Mouse (Mus musculus) ES-E14 (cell line): ENCODE results near the gene Cadps2. TPM values are rescaled to one million over a fixed set of nuclear protein-coding genes. Genes with fewer than 3 reads are reported as not detected.

Source experiments
- DNase-seq: peaks from one replicate; pipeline ENCODE4 v3.0.0-alpha.2; 2013; ENCODE audit warnings: low read depth, low spot score
- H3K27ac ChIP-seq: 2 replicates; pipeline ENCODE4 v1.5.1; 2012; ENCODE audit warnings: low read depth, mild to moderate bottlenecking, low read length, moderate library complexity, mixed read lengths; ENCODE audit not compliant: poor library complexity, insufficient read depth, severe bottlenecking
- H3K36me3 ChIP-seq: 2 replicates; pipeline ENCODE4 v1.6.1; 2012; ENCODE audit warnings: mild to moderate bottlenecking, low read length, moderate library complexity, mixed read lengths; ENCODE audit not compliant: control insufficient read depth, poor library complexity, insufficient read depth, severe bottlenecking
- H3K4me1 ChIP-seq, 2 experiments: fragments of 150-350 bp in 1 of 2; sonication (generic) in 1 of 2; 2 replicates each; pipeline ENCODE4 v1.6.1; 2012; ENCODE audit warnings: low read length in 2 of 2, mild to moderate bottlenecking in 1 of 2, mixed read lengths in 1 of 2; ENCODE audit not compliant: control insufficient read depth in 2 of 2, insufficient read depth in 2 of 2, poor library complexity in 1 of 2
- H3K4me3 ChIP-seq, 2 experiments: fragments of 150-350 bp in 1 of 2; sonication (generic) in 1 of 2; 2 replicates each; pipeline ENCODE4 v1.5.1; 2012; ENCODE audit warnings: low read length in 2 of 2, low read depth in 1 of 2, mild to moderate bottlenecking in 1 of 2, mixed read lengths in 1 of 2; ENCODE audit not compliant: insufficient read depth in 1 of 2, poor library complexity in 1 of 2, severe bottlenecking in 1 of 2
- H3K9ac ChIP-seq: 2 replicates; pipeline ENCODE4 v1.6.1; 2012; ENCODE audit warnings: low read depth, mild to moderate bottlenecking, low read length, mixed read lengths; ENCODE audit not compliant: poor library complexity, insufficient read depth, severe bottlenecking
- H3K9me3 ChIP-seq: fragments of 150-350 bp; sonication (generic); 2 replicates; pipeline ENCODE4 v1.6.1; 2012; ENCODE audit warnings: low read depth, mild to moderate bottlenecking, low read length; ENCODE audit not compliant: control insufficient read depth, insufficient read depth
- CHD2 ChIP-seq: IDR thresholded peaks from 2 replicates; pipeline ENCODE4 v1.6.1; 2014; ENCODE audit warnings: mild to moderate bottlenecking, low read depth, low read length, inconsistent platforms
- HCFC1 ChIP-seq: IDR thresholded peaks from 2 replicates; pipeline ENCODE4 v1.6.1; 2012; ENCODE audit warnings: low read length, inconsistent platforms, borderline replicate concordance; ENCODE audit not compliant: insufficient read depth
- MAFK ChIP-seq: IDR thresholded peaks from 2 replicates; pipeline ENCODE4 v1.6.1; 2014; ENCODE audit warnings: mild to moderate bottlenecking, low read depth, low read length, inconsistent platforms; ENCODE audit not compliant: insufficient read depth
- ZC3H11A ChIP-seq: IDR thresholded peaks from 2 replicates; pipeline ENCODE4 v1.6.1; 2012; ENCODE audit warnings: low read depth, mild to moderate bottlenecking, inconsistent platforms, low read length, borderline replicate concordance
- ZNF384 ChIP-seq: IDR thresholded peaks from 2 replicates; pipeline ENCODE4 v1.6.1; 2012; ENCODE audit warnings: low read depth, low read length, inconsistent platforms
- in situ Hi-C, 2 experiments: fragments of 600-800 bp; cut with MboI; formaldehyde crosslinking; loops; one replicate each; pipeline ENCODE4 v1.15.1; 2025; ENCODE audit warnings: low sequenced_read_pairs in 2 of 2, inconsistent platforms in 1 of 2; ENCODE audit not compliant: unreplicated experiment in 2 of 2
- total RNA-seq: library from RNA; depleted of rRNA; stranded (reverse); fragments of 300-350 nt; gene quantifications from 2 replicates; pipeline ENCODE4 v1.2.3, GENCODE M21; 2012

Gene Cadps2
- total RNA-seq, 1 experiment, result 0.36 TPM

GRCm38 (mm10) chr6:23337411-23338063 lies 501.7 kb downstream of the Cadps2 start:
- in situ Hi-C loops, result no loop called here

GRCm38 (mm10) chr6:23314945-23315344 lies 524.3 kb downstream of the Cadps2 start:
- TF ChIP-seq MAFK (no peak), HCFC1 (no peak), CHD2 (no peak), ZC3H11A (no peak), ZNF384 (no peak)
- Histone ChIP-seq H3K9ac (no peak overlapping the region), H3K27ac (no peak overlapping the region), H3K4me1 (no peaks in the 10 kb centered on the region), H3K4me3 (no peak overlapping the region), H3K36me3 (no peaks in the 10 kb centered on the region), H3K9me3 (no peaks in the 10 kb centered on the region)
- in situ Hi-C loops, result no loop called here
- DNase-seq, result no peak

More at GRCm38 (mm10) chr6:23337411-23338063, 501.7 kb downstream of the Cadps2 start:
- no peak overlapping the region for H3K9ac ChIP-seq
- DNase-seq, result no peak
- no peaks in the 10 kb centered on the region for H3K4me1 ChIP-seq
- no peak for TF ChIP-seq ZNF384
- TF ChIP-seq CHD2, result no peak
- TF ChIP-seq HCFC1, result no peak
- no peak for TF ChIP-seq ZC3H11A
- TF ChIP-seq MAFK, result no peak
- no peak overlapping the region for H3K27ac ChIP-seq
- H3K9me3 ChIP-seq, result no peaks in the 10 kb centered on the region
- H3K4me3 ChIP-seq, result no peak overlapping the region
- no peaks in the 10 kb centered on the region for H3K36me3 ChIP-seq

GRCm38 (mm10) chr6:23314291-23314690 lies 524.9 kb downstream of the Cadps2 start:
- Histone ChIP-seq H3K4me3 (no peak overlapping the region), H3K27ac (no peak overlapping the region), H3K36me3 (no peaks in the 10 kb centered on the region), H3K9ac (no peak overlapping the region), H3K9me3 (no peaks in the 10 kb centered on the region), H3K4me1 (no peaks in the 10 kb centered on the region)
- in situ Hi-C loops, result no loop called here
- DNase-seq, result no peak
- no peak for TF ChIP-seq MAFK
- no peak for TF ChIP-seq ZNF384
- TF ChIP-seq CHD2, result no peak
- no peak for TF ChIP-seq ZC3H11A
- TF ChIP-seq HCFC1, result no peak

GRCm38 (mm10) chr6:23306046-23306445 lies 533.2 kb downstream of the Cadps2 start:
- in situ Hi-C loops, result no loop called here
- Histone ChIP-seq H3K9me3 (no peaks in the 10 kb centered on the region), H3K4me1 (no peaks in the 10 kb centered on the region), H3K4me3 (no peak overlapping the region), H3K9ac (no peak overlapping the region), H3K36me3 (no peaks in the 10 kb centered on the region), H3K27ac (no peak overlapping the region)
- TF ChIP-seq ZC3H11A, result no peak
- DNase-seq, result no peak

- in situ Hi-C loops, result no loop called here
- H3K27ac ChIP-seq, result no peak overlapping the region
- H3K9me3 ChIP-seq, result no peaks in the 10 kb centered on the region
- no peak overlapping the region for H3K9ac ChIP-seq
- no peak for TF ChIP-seq ZNF384
- TF ChIP-seq HCFC1, result no peak
- TF ChIP-seq ZC3H11A, result no peak
- TF ChIP-seq MAFK, result no peak
- no peak for TF ChIP-seq CHD2
- no peak overlapping the region for H3K4me3 ChIP-seq
- DNase-seq, result no peak
- H3K4me1 ChIP-seq, result no peaks in the 10 kb centered on the region
- no peaks in the 10 kb centered on the region for H3K36me3 ChIP-seq
Measured at GRCm38 (mm10) chr6:23298596-23298995, 540.6 kb downstream of the Cadps2 start.
